Mouse (Mus musculus) olfactory bulb, adult 2 months (tissue): ENCODE measurements around the gene Asb14.

ENCODE experiments used
- CTCF ChIP-seq: fragments of 200-500 bp; IDR thresholded peaks from 2 replicates; pipeline ENCODE4 v1.5.1; 2012; ENCODE audit warnings: low read depth, mild to moderate bottlenecking, low read length, moderate library complexity; ENCODE audit not compliant: insufficient read depth
- POLR2A ChIP-seq: fragments of 200-500 bp; IDR thresholded peaks from 2 replicates; pipeline ENCODE4 v1.6.1; 2012; ENCODE audit warnings: mild to moderate bottlenecking, low read depth, low read length, moderate library complexity; ENCODE audit not compliant: insufficient read depth

DNA sequence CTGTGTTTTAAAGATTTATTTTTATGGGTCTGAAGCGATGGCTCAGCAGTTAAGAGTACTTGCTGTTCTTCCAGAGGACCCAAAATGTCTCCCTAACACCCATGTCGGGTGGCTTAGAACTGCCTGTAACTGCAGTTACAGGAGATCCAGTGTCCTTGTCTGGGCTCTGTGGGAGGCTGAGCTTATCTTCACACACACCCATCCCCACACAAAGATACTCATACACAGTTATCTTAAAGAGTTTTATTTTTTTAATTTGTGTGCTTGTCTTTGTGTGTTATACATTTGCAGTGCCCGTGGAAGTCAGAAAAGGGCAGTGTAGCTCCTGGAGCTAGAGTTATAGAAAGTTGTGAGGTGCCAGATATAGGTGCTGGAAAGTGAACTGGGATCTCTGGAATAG is 3.6 kb upstream of the Asb14 start:
- TF ChIP-seq POLR2A (no peak), CTCF (no peak)
